Mouse (Mus musculus) heart, embryonic 12.5 days (tissue): Measurements from ENCODE around the gene Duoxa1. TPM values are rescaled to one million over a fixed set of nuclear protein-coding genes. Genes with fewer than 3 reads are reported as not detected.
"Not testable (repeated sequence)": the region's sequence is repeated elsewhere in the genome, so short reads cannot be mapped to it uniquely, and the experiment has no call there.

Source experiments
- ATAC-seq: fragments of 200-750 bp; cut with Nextera tagmentation; 2 replicates; pipeline ENCODE4 v1.8.0; 2017; ENCODE audit warnings: moderate TSS enrichment, moderate library complexity; ENCODE audit not compliant: insufficient number of reproducible peaks, low FRiP score
- H3K27ac ChIP-seq: fragments of 300-500 bp; sonication (generic); 2 replicates; pipeline ENCODE4 v1.5.1; 2016; ENCODE audit warnings: mild to moderate bottlenecking, moderate library complexity; ENCODE audit not compliant: poor library complexity, severe bottlenecking
- H3K27me3 ChIP-seq: fragments of 300-500 bp; sonication (generic); replicated peaks from 2 replicates; pipeline ENCODE4 v1.6.1; 2016; ENCODE audit warnings: mild to moderate bottlenecking, moderate library complexity
- H3K36me3 ChIP-seq: fragments of 300-500 bp; sonication (generic); 2 replicates; pipeline ENCODE4 v1.6.1; 2016; ENCODE audit warnings: mild to moderate bottlenecking, moderate library complexity
- H3K4me1 ChIP-seq: fragments of 300-500 bp; sonication (generic); replicated peaks from 2 replicates; pipeline ENCODE4 v1.6.1; 2016; ENCODE audit warnings: mild to moderate bottlenecking
- H3K4me2 ChIP-seq: fragments of 300-500 bp; sonication (generic); 2 replicates; pipeline ENCODE4 v1.6.1; 2016; ENCODE audit warnings: mild to moderate bottlenecking, moderate library complexity
- H3K4me3 ChIP-seq: fragments of 300-500 bp; sonication (generic); 2 replicates; pipeline ENCODE4 v1.5.1; 2016; ENCODE audit warnings: mild to moderate bottlenecking
- H3K9ac ChIP-seq: fragments of 300-500 bp; sonication (generic); 2 replicates; pipeline ENCODE4 v1.6.1; 2016; ENCODE audit warnings: mild to moderate bottlenecking, moderate library complexity
- H3K9me3 ChIP-seq: fragments of 300-500 bp; sonication (generic); replicated peaks from 2 replicates; pipeline ENCODE4 v1.6.1; 2016; ENCODE audit warnings: mild to moderate bottlenecking, moderate library complexity
- WGBS: fragments of 180-500 bp; shearing (Covaris S2); methylation state at CpG from one replicate; pipeline ENCODE4 v1.1.7; 2016; 5-methylcytosine and 5-hydroxymethylcytosine counted together
- polyA plus RNA-seq: library from polyadenylated mRNA; unstranded; fragments of >200 nt; fragmentation: Nextera tagmentation; extraction: Ambion mirVana; gene quantifications from 2 replicates; pipeline ENCODE4 v1.2.1, GENCODE M21; 2016

The Duoxa1 gene
- polyA plus RNA-seq, 1 experiment from 2014 or later: not detected

DNA sequence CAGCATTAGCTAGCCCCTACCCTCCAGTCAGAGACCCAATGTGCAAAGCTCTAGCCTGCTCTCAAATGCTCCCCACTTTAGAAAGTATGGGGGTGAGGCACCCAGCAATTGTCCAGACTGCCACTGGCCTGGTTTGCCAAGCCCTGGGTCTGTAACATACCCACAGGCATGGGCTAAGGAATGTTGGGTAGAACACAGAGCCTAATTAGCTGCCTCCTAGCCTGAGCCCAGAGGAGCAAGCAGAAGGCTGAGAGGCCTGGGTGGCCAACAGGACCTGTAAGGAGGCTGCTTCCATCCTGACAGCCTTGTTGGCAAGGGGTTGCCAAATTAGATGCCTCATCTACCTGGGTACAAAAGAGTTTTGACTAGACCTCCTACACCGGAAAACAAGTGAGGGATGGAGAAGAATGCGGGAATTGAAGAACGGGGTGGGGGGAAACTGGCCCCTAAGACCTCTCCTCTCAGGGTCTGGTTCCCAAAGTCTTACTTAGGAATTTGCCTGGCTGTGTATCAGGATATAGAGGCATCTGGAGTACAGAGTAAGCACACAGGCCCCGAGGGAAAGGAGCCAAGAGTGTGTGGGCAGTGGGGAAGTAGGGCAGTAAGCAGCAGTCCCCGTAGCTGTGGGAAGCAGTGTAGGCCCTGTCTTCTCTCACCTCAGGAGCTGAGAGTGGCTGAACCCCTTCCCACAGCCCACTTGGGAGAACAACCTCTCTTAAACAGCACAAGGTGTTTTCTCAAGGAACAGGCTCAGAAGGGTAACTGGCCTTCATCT is 37.8 kb upstream of the Duoxa1 start:
- no peaks in the 10 kb centered on the region; the same call in 1 of the 2 replicates for H3K27me3 ChIP-seq
- no peaks in the 10 kb centered on the region for H3K9me3 ChIP-seq
- ATAC-seq: no peak
- peaks cover 34% of the 10 kb centered on the region for H3K4me1 ChIP-seq
- no peak overlapping the region for H3K27ac ChIP-seq
- WGBS: 66% methylated on average over 5 of the region's 5 CpGs
- H3K9ac ChIP-seq: no peak overlapping the region
- H3K4me3 ChIP-seq: no peak overlapping the region
- H3K36me3 ChIP-seq: peaks cover 14% of the 10 kb centered on the region
- H3K4me2 ChIP-seq: no peak overlapping the region

DNA sequence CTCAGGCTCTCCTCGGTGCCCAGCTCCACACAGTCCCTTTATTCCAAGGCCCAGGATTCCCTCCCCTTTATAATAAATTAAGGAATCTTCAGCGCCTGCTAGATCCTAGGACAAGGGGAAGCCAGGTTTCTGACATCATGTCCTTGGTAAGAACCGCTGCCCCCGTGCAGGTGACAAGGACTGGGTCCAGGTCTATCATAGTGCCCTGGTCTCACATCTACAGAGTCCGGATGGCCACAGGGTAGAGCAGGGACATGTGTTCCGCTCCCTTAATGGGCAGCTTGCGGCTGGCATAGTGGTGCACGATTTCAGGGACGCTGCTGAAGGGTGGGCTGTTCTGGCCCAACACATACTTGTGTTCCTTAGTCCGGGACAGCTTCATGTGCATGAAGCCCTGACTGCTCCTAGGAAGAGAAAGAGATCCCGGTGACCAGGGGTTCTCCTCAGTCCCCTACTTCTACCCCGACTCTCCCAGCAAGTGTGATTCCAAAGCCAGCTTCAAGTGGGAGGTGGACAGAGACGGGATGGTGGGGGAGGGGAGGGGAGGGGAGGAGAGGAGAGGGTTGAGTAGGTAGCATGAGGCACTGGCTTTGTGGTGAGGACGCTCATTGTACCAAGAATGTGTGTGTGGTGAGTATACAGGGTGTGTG is 35.7 kb upstream of the Duoxa1 start:
- peak overlapping the region; percentile 81 for H3K4me2 ChIP-seq
- ATAC-seq: peak; percentile 55; the same call in 1 of the 2 replicates
- WGBS: 7% methylated on average over 14 of the region's 14 CpGs
- no peaks in the 10 kb centered on the region; the same call in 1 of the 2 replicates for H3K27me3 ChIP-seq
- H3K36me3 ChIP-seq: peaks cover 8% of the 10 kb centered on the region
- H3K9me3 ChIP-seq: no peaks in the 10 kb centered on the region
- peak overlapping the region; percentile 97 for H3K27ac ChIP-seq
- H3K9ac ChIP-seq: peak overlapping the region; percentile 88
- H3K4me1 ChIP-seq: peaks cover 30% of the 10 kb centered on the region
- peak overlapping the region; percentile 70 for H3K4me3 ChIP-seq

DNA sequence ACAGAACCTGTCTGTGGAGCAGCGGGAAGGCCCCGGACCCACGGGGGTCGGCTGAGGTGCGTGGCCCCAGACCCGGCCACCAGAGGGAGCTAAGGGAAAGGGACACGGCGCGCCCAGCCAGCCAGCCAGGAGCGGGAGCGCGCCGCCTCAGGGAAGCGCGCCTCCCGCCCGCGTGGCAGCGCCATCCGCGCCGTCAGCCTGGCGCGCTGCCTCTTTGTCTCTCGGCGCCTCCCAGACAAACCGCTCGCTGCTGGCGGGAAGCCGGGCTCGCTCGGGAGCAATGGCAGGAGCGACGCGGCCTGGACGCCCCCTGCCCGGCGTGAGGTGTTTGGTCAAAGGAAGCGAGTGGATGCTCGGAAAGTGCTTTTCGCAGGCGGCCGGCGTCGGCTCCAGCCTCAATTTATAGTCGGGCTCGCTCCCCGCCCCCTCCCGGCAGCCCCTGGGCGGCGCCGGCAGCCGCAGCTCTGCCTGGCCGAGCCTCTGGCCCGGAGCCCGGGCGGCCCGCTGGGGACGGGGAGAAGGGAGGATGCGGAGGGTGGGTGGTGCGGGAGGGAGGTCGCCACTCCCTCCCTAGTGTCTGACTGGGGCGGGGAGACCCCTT is 35.1 kb upstream of the Duoxa1 start:
- peaks cover 3% of the 10 kb centered on the region for H3K36me3 ChIP-seq
- ATAC-seq: peak; percentile 91
- H3K4me3 ChIP-seq: peak overlapping the region; percentile 70

DNA sequence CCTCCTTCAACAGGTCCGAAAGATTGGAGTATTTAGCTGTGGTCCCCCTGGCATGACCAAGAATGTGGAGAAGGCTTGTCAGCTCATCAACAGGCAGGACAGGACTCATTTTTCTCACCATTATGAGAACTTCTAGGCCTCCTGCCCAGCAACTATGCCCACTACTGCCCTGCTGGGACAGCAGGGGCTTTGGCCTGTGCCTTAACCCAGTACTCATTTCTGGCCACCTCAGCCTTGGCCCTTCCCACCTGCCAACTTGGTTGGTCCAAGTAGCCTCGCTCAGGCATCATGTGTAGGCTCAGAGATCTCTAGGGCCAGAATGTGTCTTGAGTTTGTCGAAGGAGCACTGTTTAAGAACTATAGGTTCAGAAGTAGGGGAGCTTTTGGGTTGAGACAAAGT is 33.7 kb upstream of the Duoxa1 start:
- Histone ChIP-seq H3K9ac (no peak overlapping the region), H3K27me3 (no peaks in the 10 kb centered on the region; the same call in none of the 2 replicates), H3K36me3 (no peaks in the 10 kb centered on the region), H3K27ac (no peak overlapping the region), H3K4me3 (no peak overlapping the region), H3K4me1 (peaks cover 22% of the 10 kb centered on the region), H3K4me2 (no peak overlapping the region), H3K9me3 (no peaks in the 10 kb centered on the region)
- 82% methylated on average over 3 of the region's 3 CpGs for WGBS
- no peak for ATAC-seq

More for the DNA sequence above, 35.1 kb upstream of the Duoxa1 start:
- H3K27me3 ChIP-seq: no peaks in the 10 kb centered on the region; the same call in none of the 2 replicates
- under 1% methylated on average over 55 of the region's 63 CpGs for WGBS
- H3K9me3 ChIP-seq: no peaks in the 10 kb centered on the region
- H3K27ac ChIP-seq: peak overlapping the region; percentile 97
- peaks cover 25% of the 10 kb centered on the region for H3K4me1 ChIP-seq
- H3K4me2 ChIP-seq: peak overlapping the region; percentile 81
- peak overlapping the region; percentile 88 for H3K9ac ChIP-seq

DNA sequence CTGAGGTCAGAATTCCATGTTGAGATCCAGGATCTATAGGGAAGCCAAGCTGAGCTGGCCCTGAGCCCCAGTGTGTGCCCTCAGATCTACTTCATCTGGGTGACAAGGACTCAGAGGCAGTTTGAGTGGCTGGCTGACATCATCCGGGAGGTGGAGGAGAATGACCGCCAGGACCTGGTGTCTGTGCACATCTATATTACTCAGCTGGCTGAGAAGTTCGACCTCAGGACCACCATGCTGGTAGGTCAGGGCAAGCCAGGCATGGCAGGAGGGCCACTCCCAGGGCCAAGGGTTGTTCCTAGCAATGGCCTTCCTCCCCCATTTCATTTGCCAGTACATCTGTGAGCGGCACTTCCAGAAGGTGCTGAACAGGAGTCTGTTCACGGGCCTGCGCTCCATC is 32.6 kb upstream of the Duoxa1 start:
- not testable (repeated sequence) for H3K9ac ChIP-seq, H3K27ac ChIP-seq, H3K4me2 ChIP-seq, H3K9me3 ChIP-seq, H3K27me3 ChIP-seq, H3K36me3 ChIP-seq, ATAC-seq, H3K4me3 ChIP-seq
- peaks cover 18% of the 10 kb centered on the region for H3K4me1 ChIP-seq
- WGBS: 77% methylated on average over 6 of the region's 6 CpGs

DNA sequence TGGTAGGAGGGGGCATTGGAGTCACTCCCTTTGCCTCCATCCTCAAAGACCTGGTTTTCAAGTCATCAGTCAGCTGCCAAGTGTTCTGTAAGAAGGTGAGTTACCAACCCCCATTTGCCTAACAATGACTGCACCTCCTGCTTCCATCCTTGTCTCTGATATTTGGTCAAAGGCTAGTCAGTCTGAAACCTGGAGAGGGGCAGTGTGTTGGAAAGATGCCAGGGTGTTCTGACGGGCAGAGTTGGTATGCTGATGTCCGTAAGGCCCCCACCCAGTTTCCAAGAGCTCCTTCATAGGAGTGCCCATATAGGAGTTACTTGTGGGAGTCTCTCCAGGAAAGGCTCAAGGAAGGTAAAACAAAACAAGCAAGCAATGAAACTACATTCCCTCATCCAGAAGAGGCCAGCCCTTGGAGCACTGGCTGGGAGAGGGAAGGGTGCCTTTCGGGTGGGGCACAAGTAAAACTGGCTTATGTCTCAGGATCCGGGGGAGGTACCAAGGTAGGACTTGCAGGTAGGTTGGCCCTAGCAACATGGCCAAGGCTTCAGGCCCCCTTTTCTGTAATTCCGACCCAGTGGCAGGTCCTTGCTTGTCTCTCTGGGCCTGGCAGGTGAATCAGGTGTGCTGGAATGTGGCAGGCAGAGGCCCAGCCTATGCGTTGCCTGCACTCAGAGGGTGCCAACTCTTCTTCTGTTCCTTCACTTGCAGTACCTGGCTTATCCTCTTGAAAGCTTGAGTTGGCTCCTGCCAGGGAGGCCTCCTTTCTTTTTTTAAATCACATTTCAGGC is 31.8 kb upstream of the Duoxa1 start:
- Histone ChIP-seq H3K9ac (no peak overlapping the region), H3K4me3 (no peak overlapping the region), H3K4me2 (no peak overlapping the region), H3K9me3 (no peaks in the 10 kb centered on the region), H3K27me3 (no peaks in the 10 kb centered on the region; the same call in none of the 2 replicates), H3K4me1 (peaks cover 18% of the 10 kb centered on the region), H3K36me3 (no peaks in the 10 kb centered on the region), H3K27ac (no peak overlapping the region)
- 76% methylated on average over 6 of the region's 6 CpGs for WGBS
- no peak for ATAC-seq

DNA sequence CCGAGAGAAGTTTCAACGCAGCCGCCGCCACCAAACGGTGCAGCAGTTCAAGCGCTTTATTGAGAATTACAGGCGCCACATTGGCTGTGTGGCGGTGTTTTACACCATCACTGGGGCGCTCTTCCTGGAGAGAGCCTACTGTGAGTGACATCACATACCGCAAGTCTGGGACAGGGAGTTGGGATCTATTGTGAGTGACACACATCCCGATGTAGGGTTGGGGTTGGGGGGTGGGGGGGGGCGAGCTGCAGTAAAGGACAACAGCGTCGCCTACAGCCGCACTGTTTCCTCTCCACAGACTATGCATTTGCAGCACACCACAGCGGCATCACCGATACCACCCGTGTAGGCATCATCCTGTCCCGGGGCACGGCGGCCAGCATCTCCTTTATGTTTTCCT is 23.8 kb upstream of the Duoxa1 start:
- Histone ChIP-seq H3K9me3 (no peaks in the 10 kb centered on the region), H3K27me3 (peaks cover 8% of the 10 kb centered on the region; the same call in 1 of the 2 replicates), H3K9ac (no peak overlapping the region), H3K4me1 (peaks cover 9% of the 10 kb centered on the region; the same call in 1 of the 2 replicates), H3K27ac (no peak overlapping the region), H3K4me3 (no peak overlapping the region), H3K4me2 (peak overlapping the region; percentile 40), H3K36me3 (no peaks in the 10 kb centered on the region)
- WGBS: 52% methylated on average over 19 of the region's 21 CpGs
- no peak for ATAC-seq

DNA sequence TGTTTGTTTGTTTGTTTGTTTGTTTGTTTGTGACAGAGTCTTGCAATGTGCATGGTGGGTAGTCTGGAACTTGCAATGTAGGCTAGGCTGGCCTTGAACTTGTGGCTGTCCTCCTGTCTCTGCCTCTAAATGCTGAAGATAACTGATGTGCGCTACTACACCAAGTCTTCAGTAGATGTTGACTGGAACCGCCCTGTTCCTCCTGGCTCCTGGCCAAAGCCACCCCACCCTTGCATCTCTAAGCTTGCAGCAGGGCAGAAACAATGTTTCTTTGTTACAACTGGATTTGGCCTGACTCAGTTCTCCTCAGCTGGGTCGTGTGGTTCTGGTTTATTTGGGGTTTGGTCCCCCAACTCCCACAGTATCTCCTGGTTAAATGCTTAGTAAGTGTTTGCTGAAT is 20.6 kb upstream of the Duoxa1 start:
- Histone ChIP-seq H3K27ac (no peak overlapping the region), H3K4me3 (no peak overlapping the region), H3K36me3 (no peaks in the 10 kb centered on the region), H3K27me3 (peaks cover 8% of the 10 kb centered on the region; the same call in 1 of the 2 replicates), H3K4me2 (no peak overlapping the region), H3K4me1 (peaks cover 9% of the 10 kb centered on the region; the same call in 1 of the 2 replicates), H3K9me3 (no peaks in the 10 kb centered on the region), H3K9ac (no peak overlapping the region)
- ATAC-seq: peak; percentile 19; the same call in 1 of the 2 replicates
- 59% methylated on average over 3 of the region's 3 CpGs for WGBS

DNA sequence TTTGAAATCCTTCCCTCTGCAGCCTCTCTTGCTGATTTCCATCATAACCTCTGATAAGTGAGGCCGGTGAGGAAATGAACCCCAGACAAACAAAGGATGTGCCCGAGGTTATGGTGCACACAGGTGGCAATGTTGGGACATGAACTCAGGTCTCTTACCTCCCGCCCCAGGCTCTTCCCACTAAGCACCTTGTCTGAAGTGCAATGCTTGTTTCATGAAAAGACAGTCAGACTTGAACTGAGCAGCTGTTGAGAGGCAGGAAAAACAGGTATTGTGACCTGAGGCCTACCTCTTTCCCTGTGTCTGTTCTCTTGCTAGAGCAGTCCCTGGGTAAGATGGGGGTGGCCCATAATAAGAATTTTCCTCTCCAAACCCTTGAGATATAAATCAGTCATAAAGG is 18.7 kb upstream of the Duoxa1 start:
- ATAC-seq: no peak
- WGBS: 78% methylated on average over 3 of the region's 3 CpGs
- H3K4me1 ChIP-seq: peaks cover 9% of the 10 kb centered on the region; the same call in 1 of the 2 replicates

DNA sequence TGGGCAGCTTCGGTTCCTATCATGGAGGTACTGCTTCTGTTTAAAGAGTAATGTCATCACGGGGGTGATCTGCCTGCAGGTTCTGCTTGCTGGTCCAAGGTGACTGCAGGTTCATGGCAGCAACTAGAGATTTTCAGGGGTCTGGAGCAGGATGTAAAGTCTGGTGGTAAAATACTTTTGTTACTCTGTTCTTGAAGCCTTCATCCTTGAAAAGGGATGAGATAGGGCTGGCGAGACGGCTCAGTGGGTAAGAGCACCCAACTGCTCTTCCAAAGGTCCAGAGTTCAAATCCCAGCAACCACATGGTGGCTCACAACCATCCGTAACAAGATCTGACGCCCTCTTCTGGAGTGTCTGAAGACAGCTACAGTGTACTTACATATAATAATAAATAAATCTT is 16.8 kb upstream of the Duoxa1 start:
- WGBS: 72% methylated on average over 6 of the region's 6 CpGs
- H3K27me3 ChIP-seq, H3K4me2 ChIP-seq, H3K4me1 ChIP-seq, H3K27ac ChIP-seq, ATAC-seq, H3K9ac ChIP-seq, H3K36me3 ChIP-seq, H3K4me3 ChIP-seq, H3K9me3 ChIP-seq: not testable (repeated sequence)

More for the DNA sequence above, 18.7 kb upstream of the Duoxa1 start:
- Histone ChIP-seq H3K9ac (no peak overlapping the region), H3K27me3 (no peaks in the 10 kb centered on the region), H3K9me3 (no peaks in the 10 kb centered on the region), H3K27ac (no peak overlapping the region), H3K36me3 (no peaks in the 10 kb centered on the region), H3K4me2 (no peak overlapping the region), H3K4me3 (no peak overlapping the region)
